Mouse (Mus musculus) kidney, adult 2 months (tissue): ENCODE data around the gene Far1.

ENCODE experiments used
- CTCF ChIP-seq: fragments of 200-500 bp; conservative IDR thresholded peaks from 2 replicates; pipeline ENCODE4 v1.5.1; 2011; ENCODE audit warnings: low read depth, mild to moderate bottlenecking, control low read depth, low read length, moderate library complexity, mixed read lengths; ENCODE audit not compliant: insufficient read depth, insufficient read length
- POLR2A ChIP-seq: fragments of 200-500 bp; IDR thresholded peaks from one replicate; pipeline ENCODE4 v1.6.1; 2011; ENCODE audit warnings: low read depth, low read length, control low read depth

- TF ChIP-seq CTCF (no peak), POLR2A (no peak)
These were observed 15.2 kb upstream of the Far1 start for GRCm38 (mm10) chr7:113498413-113498812.
